Mouse (Mus musculus) lung, postnatal 10 days (tissue): ENCODE results near the gene Sox6.

ENCODE experiments used
- DNase-seq: peaks from one replicate; pipeline ENCODE4 v3.0.0; 2021

Gene Sox6

GRCm38 (mm10) chr7:115888561-115888960 lies 150.0 kb downstream of the Sox6 start:
- DNase-seq, result no peak

GRCm38 (mm10) chr7:115888120-115888519 lies 150.5 kb downstream of the Sox6 start:
- DNase-seq, result no peak

GRCm38 (mm10) chr7:115872903-115873302 lies 165.7 kb downstream of the Sox6 start:
- no peak for DNase-seq

GRCm38 (mm10) chr7:115868504-115868903 lies 170.1 kb downstream of the Sox6 start:
- no peak for DNase-seq

GRCm38 (mm10) chr7:115867518-115868270 lies 170.9 kb downstream of the Sox6 start:
- DNase-seq, result peak; percentile 18

- DNase-seq, result no peak
Observed at GRCm38 (mm10) chr7:115866698-115867500, 171.7 kb downstream of the Sox6 start.

- DNase-seq, result no peak
Observed at GRCm38 (mm10) chr7:115865979-115866697, 172.5 kb downstream of the Sox6 start.

- DNase-seq, result no peak
Observed at GRCm38 (mm10) chr7:115865231-115865630, 173.4 kb downstream of the Sox6 start.

- DNase-seq, result no peak
Observed at GRCm38 (mm10) chr7:115864411-115864810, 174.2 kb downstream of the Sox6 start.

GRCm38 (mm10) chr7:115859691-115860401 lies 178.8 kb downstream of the Sox6 start:
- DNase-seq, result no peak

- DNase-seq, result no peak
Observed at GRCm38 (mm10) chr7:115851131-115851530, 187.5 kb downstream of the Sox6 start.

GRCm38 (mm10) chr7:115845791-115846366 lies 192.7 kb downstream of the Sox6 start:
- no peak for DNase-seq

GRCm38 (mm10) chr7:115844910-115845309 lies 193.7 kb downstream of the Sox6 start:
- DNase-seq, result no peak

GRCm38 (mm10) chr7:115844431-115844830 lies 194.2 kb downstream of the Sox6 start:
- DNase-seq, result no peak

- no peak for DNase-seq
Observed at GRCm38 (mm10) chr7:115842251-115842650, 196.3 kb downstream of the Sox6 start.

- DNase-seq, result no peak
Observed at GRCm38 (mm10) chr7:115840613-115841012, 198.0 kb downstream of the Sox6 start.

- DNase-seq, result no peak
Observed at GRCm38 (mm10) chr7:115835005-115835404, 203.6 kb downstream of the Sox6 start.

- no peak for DNase-seq
Observed at GRCm38 (mm10) chr7:115833701-115834100, 204.9 kb downstream of the Sox6 start.

- no peak for DNase-seq
Observed at GRCm38 (mm10) chr7:115830938-115831873, 207.4 kb downstream of the Sox6 start.

- DNase-seq, result no peak
Observed at GRCm38 (mm10) chr7:115830366-115830765, 208.2 kb downstream of the Sox6 start.

- DNase-seq, result no peak
Observed at GRCm38 (mm10) chr7:115829756-115830155, 208.8 kb downstream of the Sox6 start.
